Mouse (Mus musculus) MEL (cell line): ENCODE data around the gene Rpusd4. TPM values are rescaled to one million over a fixed set of nuclear protein-coding genes. Genes with fewer than 3 reads are reported as not detected.

Source experiments
- DNase-seq: peaks from one replicate; pipeline ENCODE4 v3.0.0; 2011; ENCODE audit warnings: low read depth, low spot score
- H3K27ac ChIP-seq: 2 replicates; pipeline ENCODE4 v1.5.1; 2012; ENCODE audit warnings: low read depth, mild to moderate bottlenecking, control low read depth, low read length, moderate library complexity; ENCODE audit not compliant: control insufficient read depth
- H3K27me3 ChIP-seq, 2 experiments: fragments of 150-350 bp in 1 of 2; sonication (generic) in 1 of 2; 2 replicates each; pipeline ENCODE4 v1.6.1; 2012; ENCODE audit warnings: low read length in 2 of 2, mild to moderate bottlenecking in 2 of 2, improper control_type of control experiment in 1 of 2, moderate library complexity in 1 of 2; ENCODE audit not compliant: insufficient read depth in 2 of 2, control insufficient read depth in 1 of 2
- H3K36me3 ChIP-seq, 2 experiments: 2 replicates each; pipeline ENCODE4 v1.6.1; 2012 to 2014; ENCODE audit warnings: low read length in 2 of 2, improper control_type of control experiment in 1 of 2, inconsistent platforms in 1 of 2, mild to moderate bottlenecking in 1 of 2; ENCODE audit not compliant: insufficient read depth in 2 of 2, control insufficient read depth in 1 of 2
- H3K4me1 ChIP-seq, 2 experiments: fragments of 150-350 bp in 1 of 2; sonication (generic) in 1 of 2; 2 replicates each; pipeline ENCODE4 v1.6.1; 2012; ENCODE audit warnings: low read length in 2 of 2, improper control_type of control experiment in 1 of 2, mild to moderate bottlenecking in 1 of 2; ENCODE audit not compliant: insufficient read depth in 2 of 2, control insufficient read depth in 1 of 2
- H3K4me3 ChIP-seq, 2 experiments: fragments of 150-350 bp in 1 of 2; sonication (generic) in 1 of 2; 2 replicates each; pipeline ENCODE4 v1.5.1; 2012; ENCODE audit warnings: low read depth in 2 of 2, low read length in 2 of 2, mild to moderate bottlenecking in 2 of 2, moderate library complexity in 2 of 2, control low read depth in 1 of 2, improper control_type of control experiment in 1 of 2; ENCODE audit not compliant: control insufficient read depth in 1 of 2, insufficient read depth in 1 of 2
- H3K79me2 ChIP-seq: 2 replicates; pipeline ENCODE4 v1.6.1; 2012; ENCODE audit warnings: mild to moderate bottlenecking, low read length, moderate library complexity; ENCODE audit not compliant: control insufficient read depth, poor library complexity, insufficient read depth
- H3K9ac ChIP-seq: 2 replicates; pipeline ENCODE4 v1.6.1; 2012; ENCODE audit warnings: low read depth, mild to moderate bottlenecking, control low read depth, low read length, moderate library complexity; ENCODE audit not compliant: control insufficient read depth, poor library complexity, severe bottlenecking
- H3K9me3 ChIP-seq: fragments of 150-350 bp; sonication (generic); replicated peaks from 2 replicates; pipeline ENCODE4 v1.6.1; 2012; ENCODE audit warnings: mild to moderate bottlenecking, low read length, improper control_type of control experiment, moderate library complexity; ENCODE audit not compliant: insufficient read depth
- BHLHE40 ChIP-seq: IDR thresholded peaks from 2 replicates; pipeline ENCODE4 v1.6.1; 2012; ENCODE audit warnings: low read depth, mild to moderate bottlenecking, inconsistent platforms, low read length, improper control_type of control experiment, borderline replicate concordance
- CHD2 ChIP-seq: IDR thresholded peaks from 2 replicates; pipeline ENCODE4 v1.6.1; 2011; ENCODE audit warnings: low read length, improper control_type of control experiment
- CTCF ChIP-seq, 3 experiments: IDR thresholded peaks in 2 of 3; conservative IDR thresholded peaks in 1 of 3; 2 replicates each; pipeline ENCODE4 v1.5.1; 2011 to 2012; ENCODE audit warnings: low read length in 3 of 3, low read depth in 2 of 3, mild to moderate bottlenecking in 2 of 3, improper control_type of control experiment in 1 of 3, inconsistent platforms in 1 of 3, mixed read lengths in 1 of 3, moderate library complexity in 1 of 3; ENCODE audit not compliant: control insufficient read depth in 1 of 3, insufficient read depth in 1 of 3, poor library complexity in 1 of 3, severe bottlenecking in 1 of 3
- E2F4 ChIP-seq: IDR thresholded peaks from 2 replicates; pipeline ENCODE4 v1.6.1; 2011; ENCODE audit warnings: low read depth, low read length, improper control_type of control experiment, borderline replicate concordance
- EP300 ChIP-seq, 2 experiments: IDR thresholded peaks; 2 replicates each; pipeline ENCODE4 v1.6.1; 2011; ENCODE audit warnings: improper control_type of control experiment in 2 of 2, low read length in 2 of 2, low read depth in 1 of 2, mild to moderate bottlenecking in 1 of 2
- ETS1 ChIP-seq: IDR thresholded peaks from 2 replicates; pipeline ENCODE4 v1.6.1; 2012; ENCODE audit warnings: low read depth, mild to moderate bottlenecking, inconsistent platforms, low read length, improper control_type of control experiment, moderate library complexity
- MAFK ChIP-seq: IDR thresholded peaks from 2 replicates; pipeline ENCODE4 v1.6.1; 2011; ENCODE audit warnings: low read depth, mild to moderate bottlenecking, low read length, improper control_type of control experiment, borderline replicate concordance
- MAZ ChIP-seq: IDR thresholded peaks from 2 replicates; pipeline ENCODE4 v1.6.1; 2012; ENCODE audit warnings: low read depth, mild to moderate bottlenecking, inconsistent platforms, low read length, improper control_type of control experiment
- MXI1 ChIP-seq: IDR thresholded peaks from 2 replicates; pipeline ENCODE4 v1.6.1; 2011; ENCODE audit warnings: mild to moderate bottlenecking, low read depth, low read length, improper control_type of control experiment
- MYB ChIP-seq: IDR thresholded peaks from 2 replicates; pipeline ENCODE4 v1.6.1; 2011; ENCODE audit warnings: mild to moderate bottlenecking, low read depth, low read length, improper control_type of control experiment
- MYC ChIP-seq: IDR thresholded peaks from 2 replicates; pipeline ENCODE4 v1.6.1; 2011; ENCODE audit warnings: low read depth, mild to moderate bottlenecking, low read length, improper control_type of control experiment, moderate library complexity
- NELFE ChIP-seq: IDR thresholded peaks from 2 replicates; pipeline ENCODE4 v1.6.1; 2011; ENCODE audit warnings: low read depth, low read length, improper control_type of control experiment
- NRF1 ChIP-seq: IDR thresholded peaks from 2 replicates; pipeline ENCODE4 v1.6.1; 2014; ENCODE audit warnings: low read depth, mild to moderate bottlenecking, inconsistent platforms, low read length, improper control_type of control experiment, moderate library complexity; ENCODE audit not compliant: poor library complexity, insufficient read depth, severe bottlenecking
- SMC3 ChIP-seq: IDR thresholded peaks from 2 replicates; pipeline ENCODE4 v1.6.1; 2011; ENCODE audit warnings: low read depth, low read length, improper control_type of control experiment
- TBP ChIP-seq: IDR thresholded peaks from 2 replicates; pipeline ENCODE4 v1.8.0; 2011; ENCODE audit warnings: low read depth, low read length, improper control_type of control experiment
- TCF12 ChIP-seq: IDR thresholded peaks from 2 replicates; pipeline ENCODE4 v1.6.1; 2014; ENCODE audit warnings: low read depth, mild to moderate bottlenecking, inconsistent platforms, low read length, improper control_type of control experiment, moderate library complexity
- ZC3H11A ChIP-seq: IDR thresholded peaks from 2 replicates; pipeline ENCODE4 v1.6.1; 2012; ENCODE audit warnings: low read depth, mild to moderate bottlenecking, inconsistent platforms, low read length, improper control_type of control experiment
- ZKSCAN1 ChIP-seq: IDR thresholded peaks from 2 replicates; pipeline ENCODE4 v1.6.1; 2012; ENCODE audit warnings: low read depth, mild to moderate bottlenecking, inconsistent platforms, low read length, improper control_type of control experiment, moderate library complexity
- ZMIZ1 ChIP-seq: IDR thresholded peaks from 2 replicates; pipeline ENCODE4 v1.6.1; 2012; ENCODE audit warnings: low read depth, mild to moderate bottlenecking, inconsistent platforms, low read length, improper control_type of control experiment, moderate library complexity
- polyA plus RNA-seq, 2 experiments: library from polyadenylated mRNA; stranded (reverse) in 1 of 2; unstranded in 1 of 2; fragments of >175 nt in 1 of 2; fragments of >200 nt in 1 of 2; gene quantifications; 2 replicates each; pipeline versions ENCODE4 v1.2.1 to v1.2.4; 2012; ENCODE audit warnings: low replicate concordance in 2 of 2, low read depth in 1 of 2; ENCODE audit not compliant: insufficient read length in 2 of 2, insufficient read depth in 1 of 2, missing spikeins in 1 of 2
- total RNA-seq: library from RNA; depleted of rRNA; stranded (reverse); fragments of 300-350 nt; gene quantifications from 2 replicates; pipeline ENCODE4 v1.2.3, GENCODE M21; 2012

The Rpusd4 gene
- total and polyA plus RNA-seq, 3 experiments, result 36.3 to 40.9 TPM; not detected in 1

- Histone ChIP-seq H3K79me2 (no peaks in the 10 kb centered on the region), H3K9me3 (no peaks in the 10 kb centered on the region), H3K4me1 (no peaks in the 10 kb centered on the region), H3K4me3 (no peak overlapping the region), H3K27me3 (no peaks in the 10 kb centered on the region; a peak in 1 of 4 replicates), H3K27ac (no peak overlapping the region), H3K36me3 (no peaks in the 10 kb centered on the region), H3K9ac (no peak overlapping the region)
- no peak for DNase-seq
- TF ChIP-seq ETS1 (no peak), MAZ (no peak)
Observed at GRCm38 (mm10) chr9:35318537-35319172, 51.0 kb downstream of the Rpusd4 start.

DNA sequence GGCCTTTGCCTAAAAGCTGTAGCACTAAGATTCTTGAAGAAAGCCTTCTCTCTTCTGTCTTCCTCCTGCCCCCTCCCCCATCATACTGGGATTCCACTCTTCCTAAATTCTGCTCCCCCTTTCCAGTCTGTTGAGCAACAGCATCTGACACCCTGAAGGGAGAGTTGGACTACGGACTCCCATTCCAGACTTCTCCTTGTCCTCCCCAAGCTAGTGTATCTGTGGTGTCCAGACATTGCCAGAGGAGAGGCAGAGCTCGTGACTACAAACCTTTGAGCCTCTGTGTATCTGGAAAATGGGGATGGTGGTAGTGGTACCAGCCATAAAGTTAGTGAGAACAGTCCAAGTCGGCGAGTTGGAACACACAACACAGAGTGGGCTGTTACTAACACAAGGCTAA is 52.6 kb downstream of the Rpusd4 start:
- no peaks in the 10 kb centered on the region for H3K79me2 ChIP-seq
- H3K4me3 ChIP-seq, result no peak overlapping the region
- DNase-seq, result no peak
- no peaks in the 10 kb centered on the region for H3K36me3 ChIP-seq
- no peak for TF ChIP-seq ZMIZ1
- no peak for TF ChIP-seq MYB
- no peak for TF ChIP-seq CHD2
- TF ChIP-seq MYC, result no peak
- TF ChIP-seq BHLHE40, result no peak
- TF ChIP-seq MAZ, result no peak
- no peak overlapping the region for H3K27ac ChIP-seq
- no peaks in the 10 kb centered on the region; a peak in 1 of 4 replicates for H3K27me3 ChIP-seq
- H3K9me3 ChIP-seq, result no peaks in the 10 kb centered on the region
- no peak overlapping the region for H3K9ac ChIP-seq
- H3K4me1 ChIP-seq, result no peaks in the 10 kb centered on the region

DNA sequence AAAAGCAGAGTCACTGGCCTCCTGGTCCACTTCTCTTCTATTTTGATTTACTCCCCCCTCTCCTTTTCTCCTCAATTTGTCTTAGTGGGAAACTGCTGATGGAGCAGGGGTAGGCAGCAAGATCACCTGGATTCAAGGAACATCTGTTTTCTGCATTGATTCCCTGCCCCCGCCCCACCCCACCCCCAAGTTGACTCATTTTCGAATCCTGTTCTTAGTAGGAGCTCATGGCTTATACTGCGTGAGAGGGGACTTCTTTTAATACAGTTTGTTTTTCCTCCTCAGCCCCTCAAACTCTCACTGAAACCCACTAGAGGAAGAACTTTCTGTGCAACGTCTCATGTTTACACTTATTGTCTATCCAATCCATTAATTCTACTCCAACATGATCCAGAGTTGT is 56.3 kb downstream of the Rpusd4 start:
- TF ChIP-seq MXI1 (no peak), E2F4 (no peak), TBP (no peak), TCF12 (no peak), SMC3 (no peak), ZKSCAN1 (no peak), CTCF (IDR thresholded peaks at IDR 0.05 in 2 of 3, conservative IDR thresholded peaks at IDR 0.05 in 1 of 3; ENCODE audit: control insufficient read depth in 1 of 3, insufficient read depth in 1 of 3, low read depth in 2 of 3, low read length in 3 of 3, poor library complexity in 1 of 3, severe bottlenecking in 1 of 3) (no peak), NRF1 (no peak), ZMIZ1 (no peak), EP300 (IDR thresholded peaks at IDR 0.05; ENCODE audit: low read depth in 1 of 2, low read length in 2 of 2) (no peak), MAFK (no peak), NELFE (no peak), ZC3H11A (no peak)
- no peak overlapping the region for H3K9ac ChIP-seq
- peaks cover 0 to 2% of the 10 kb centered on the region in 2 experiments; a peak in 1 of 4 replicates for H3K27me3 ChIP-seq
- H3K27ac ChIP-seq, result no peak overlapping the region
- no peak overlapping the region for H3K4me3 ChIP-seq
- H3K79me2 ChIP-seq, result no peaks in the 10 kb centered on the region
- H3K9me3 ChIP-seq, result no peaks in the 10 kb centered on the region
- no peaks in the 10 kb centered on the region for H3K4me1 ChIP-seq
- no peaks in the 10 kb centered on the region for H3K36me3 ChIP-seq
- no peak for DNase-seq
